Mouse (Mus musculus) intestine, postnatal 0 days (tissue): Measurements from ENCODE around the gene Tmem229b. TPM values are rescaled to one million over a fixed set of nuclear protein-coding genes. Genes with fewer than 3 reads are reported as not detected.
A peak's percentile ranks its signal among the peaks of the same experiment; 100 is the strongest.

Experiments used
- ATAC-seq: fragments of 200-750 bp; cut with Nextera tagmentation; 2 replicates; pipeline ENCODE4 v1.8.0; 2017; ENCODE audit warnings: mild to moderate bottlenecking, moderate TSS enrichment, moderate library complexity
- H3K27ac ChIP-seq: fragments of 300-500 bp; sonication (generic); 2 replicates; pipeline ENCODE4 v1.5.1; 2014; ENCODE audit warnings: mild to moderate bottlenecking, low read depth, low read length, moderate library complexity
- H3K27me3 ChIP-seq: fragments of 300-500 bp; sonication (generic); replicated peaks from 2 replicates; pipeline ENCODE4 v1.6.1; 2014; ENCODE audit warnings: low read length, mixed read lengths; ENCODE audit not compliant: control insufficient read depth, insufficient read depth
- H3K36me3 ChIP-seq: fragments of 300-500 bp; sonication (generic); 2 replicates; pipeline ENCODE4 v1.6.1; 2014; ENCODE audit warnings: mild to moderate bottlenecking, moderate library complexity; ENCODE audit not compliant: control insufficient read depth, insufficient read depth
- H3K4me1 ChIP-seq: fragments of 300-500 bp; sonication (generic); replicated peaks from 2 replicates; pipeline ENCODE4 v1.6.1; 2014; ENCODE audit warnings: antibody characterized with exemption, low read length, mixed read lengths; ENCODE audit not compliant: control insufficient read depth, insufficient read depth
- H3K4me2 ChIP-seq: fragments of 300-500 bp; sonication (generic); replicated peaks from 2 replicates; pipeline ENCODE4 v1.6.1; 2014; ENCODE audit warnings: low read depth, mild to moderate bottlenecking, moderate library complexity
- H3K4me3 ChIP-seq: fragments of 300-500 bp; sonication (generic); 2 replicates; pipeline ENCODE4 v1.5.1; 2014; ENCODE audit warnings: low read depth, low read length
- H3K9ac ChIP-seq: fragments of 300-500 bp; sonication (generic); 2 replicates; pipeline ENCODE4 v1.6.1; 2014; ENCODE audit warnings: mild to moderate bottlenecking, low read depth, low read length
- H3K9me3 ChIP-seq: fragments of 300-500 bp; sonication (generic); 2 replicates; pipeline ENCODE4 v1.6.1; 2016; ENCODE audit warnings: mixed run types; ENCODE audit not compliant: control insufficient read depth
- CTCF ChIP-seq: sonication (generic); IDR thresholded peaks from 2 replicates; pipeline ENCODE4 v1.5.1; 2016; ENCODE audit warnings: low read depth, mild to moderate bottlenecking, control low read depth, antibody characterized with exemption, moderate library complexity
- WGBS: fragments of 180-500 bp; shearing (Covaris S2); extraction: QIAGEN DNeasy Blood & Tissue Kit; methylation state at CpG from one replicate; pipeline ENCODE4 v1.1.7; 2014; 5-methylcytosine and 5-hydroxymethylcytosine counted together
- polyA plus RNA-seq: library from polyadenylated mRNA; unstranded; fragments of >200 nt; fragmentation: Nextera tagmentation; extraction: Ambion mirVana; gene quantifications from 2 replicates; pipeline ENCODE4 v1.2.1, GENCODE M21; 2015

The Tmem229b gene
- polyA plus RNA-seq, 1 experiment from 2014 or later = 8.6 TPM

GRCm38 (mm10) chr12:79047203-79047602 is 39.8 kb upstream of the Tmem229b start:
- no peak overlapping the region for H3K4me3 ChIP-seq
- H3K27ac ChIP-seq = no peak overlapping the region
- H3K36me3 ChIP-seq = peaks cover 16% of the 10 kb centered on the region
- H3K9me3 ChIP-seq = no peaks in the 10 kb centered on the region
- H3K9ac ChIP-seq = no peak overlapping the region
- H3K27me3 ChIP-seq = no peaks in the 10 kb centered on the region
- 0 out of 2 replicates have a peak, but pooled peaks have one; percentile 10 for TF ChIP-seq CTCF
- H3K4me2 ChIP-seq = no peak overlapping the region
- WGBS = 81% methylated on average over 7 of the region's 7 CpGs
- H3K4me1 ChIP-seq = no peaks in the 10 kb centered on the region
- no peak; the same call in 1 of the 2 replicates for ATAC-seq

DNA sequence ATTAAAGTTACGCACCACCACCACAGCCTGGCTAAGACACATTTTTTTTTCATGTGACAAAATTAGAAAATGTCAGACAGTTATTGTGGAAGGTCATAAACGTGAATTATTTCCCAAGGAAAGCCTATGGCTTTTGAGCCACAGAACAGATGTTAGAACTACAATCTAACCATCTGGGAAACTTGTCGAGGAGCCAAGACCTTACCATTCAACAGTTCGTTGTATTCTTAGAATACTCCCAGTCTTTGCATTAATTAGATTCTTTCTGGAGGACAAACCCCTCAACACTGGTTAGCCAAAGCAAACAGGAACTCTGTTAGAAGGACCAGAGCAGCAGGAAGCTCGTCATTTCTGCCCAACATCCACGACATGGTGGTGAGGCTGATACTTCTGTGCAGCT is 38.7 kb upstream of the Tmem229b start:
- H3K27ac ChIP-seq = no peak overlapping the region
- H3K9ac ChIP-seq = no peak overlapping the region
- no peaks in the 10 kb centered on the region for H3K27me3 ChIP-seq
- WGBS = 70% methylated on average over 6 of the region's 6 CpGs
- H3K4me3 ChIP-seq = no peak overlapping the region
- no peak overlapping the region for H3K4me2 ChIP-seq
- ATAC-seq = no peak
- peaks cover 16% of the 10 kb centered on the region for H3K36me3 ChIP-seq
- TF ChIP-seq CTCF = no peak
- no peaks in the 10 kb centered on the region for H3K9me3 ChIP-seq
- no peaks in the 10 kb centered on the region; the same call in 1 of the 2 replicates for H3K4me1 ChIP-seq

DNA sequence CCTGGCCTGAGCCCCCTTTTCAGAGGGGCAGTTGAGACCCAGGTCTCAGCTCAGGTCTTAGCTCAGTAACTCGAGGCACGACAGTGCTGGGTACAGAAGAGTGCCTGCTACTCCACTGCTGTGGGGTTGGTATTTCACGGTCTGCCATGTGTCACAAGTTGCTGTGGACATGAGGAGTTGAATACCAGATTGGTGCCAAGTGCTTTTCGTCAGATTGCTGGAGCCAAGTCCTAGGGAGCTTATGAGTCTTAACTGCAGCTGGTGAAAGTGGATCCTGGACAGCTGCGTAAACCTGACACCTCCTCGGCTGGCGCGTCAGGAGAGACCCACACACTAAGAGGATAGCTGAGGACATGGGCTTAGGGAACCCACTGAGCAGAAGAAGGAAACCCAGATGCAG is 37.2 kb upstream of the Tmem229b start:
- no peaks in the 10 kb centered on the region for H3K9me3 ChIP-seq
- H3K4me3 ChIP-seq = no peak overlapping the region
- no peak overlapping the region for H3K27ac ChIP-seq
- no peak for TF ChIP-seq CTCF
- H3K4me1 ChIP-seq = peaks cover 3% of the 10 kb centered on the region; the same call in 1 of the 2 replicates
- no peak overlapping the region for H3K9ac ChIP-seq
- H3K36me3 ChIP-seq = peaks cover 7% of the 10 kb centered on the region
- H3K27me3 ChIP-seq = no peaks in the 10 kb centered on the region
- no peak overlapping the region for H3K4me2 ChIP-seq
- WGBS = 82% methylated on average over 8 of the region's 8 CpGs
- ATAC-seq = no peak

GRCm38 (mm10) chr12:79041436-79041835 is 34.0 kb upstream of the Tmem229b start:
- no peak overlapping the region for H3K4me3 ChIP-seq
- H3K9ac ChIP-seq = no peak overlapping the region
- peak overlapping the region; percentile 86 for H3K27ac ChIP-seq
- peaks cover 6% of the 10 kb centered on the region for H3K36me3 ChIP-seq
- peaks cover 3% of the 10 kb centered on the region; the same call in 1 of the 2 replicates for H3K4me1 ChIP-seq
- H3K9me3 ChIP-seq = no peaks in the 10 kb centered on the region
- ATAC-seq = peak; percentile 91
- TF ChIP-seq CTCF = 0 out of 2 replicates have a peak, but pooled peaks have one; percentile 10
- H3K27me3 ChIP-seq = no peaks in the 10 kb centered on the region
- peak overlapping the region; percentile 41 for H3K4me2 ChIP-seq

DNA sequence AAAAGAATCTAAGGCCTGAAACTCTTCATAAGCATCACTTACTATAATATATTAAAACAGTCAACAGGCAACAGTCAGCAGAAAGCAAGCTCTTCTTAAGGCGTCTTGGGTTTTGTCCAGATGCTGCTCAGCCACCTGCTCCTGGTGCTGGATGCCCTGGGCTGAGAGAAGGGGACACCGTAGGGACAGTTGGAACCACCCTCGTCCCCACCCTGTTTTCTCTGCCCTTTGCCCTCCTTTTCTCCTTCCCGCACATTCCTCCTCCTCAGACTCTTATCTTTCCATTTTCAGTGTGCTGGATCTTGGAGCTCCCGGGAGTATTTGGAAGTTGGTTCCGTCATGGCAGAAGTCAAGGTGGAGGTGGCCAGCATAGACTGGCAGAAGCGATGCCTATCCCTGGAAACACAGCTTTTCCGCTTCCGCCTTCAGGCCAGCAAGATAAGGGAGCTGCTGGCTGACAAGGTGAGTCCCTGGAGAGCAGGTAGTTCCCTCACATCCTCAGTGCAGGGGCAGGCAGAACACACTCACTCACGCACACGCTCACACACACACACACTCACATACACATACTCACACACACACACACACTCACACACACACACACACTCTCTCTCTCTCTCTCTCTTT is 32.9 kb upstream of the Tmem229b start:
- Histone ChIP-seq H3K36me3 (peaks cover 9% of the 10 kb centered on the region), H3K4me2 (peak overlapping the region; percentile 45), H3K27ac (peak overlapping the region; percentile 86), H3K4me1 (peaks cover 3% of the 10 kb centered on the region; the same call in 1 of the 2 replicates), H3K4me3 (no peak overlapping the region), H3K9ac (0 out of 2 replicates have a peak overlapping the region, but pooled peaks have one; percentile 4), H3K9me3 (no peaks in the 10 kb centered on the region), H3K27me3 (no peaks in the 10 kb centered on the region)
- TF ChIP-seq CTCF = no peak
- 43% methylated on average over 11 of the region's 11 CpGs for WGBS
- peak; percentile 52 for ATAC-seq

DNA sequence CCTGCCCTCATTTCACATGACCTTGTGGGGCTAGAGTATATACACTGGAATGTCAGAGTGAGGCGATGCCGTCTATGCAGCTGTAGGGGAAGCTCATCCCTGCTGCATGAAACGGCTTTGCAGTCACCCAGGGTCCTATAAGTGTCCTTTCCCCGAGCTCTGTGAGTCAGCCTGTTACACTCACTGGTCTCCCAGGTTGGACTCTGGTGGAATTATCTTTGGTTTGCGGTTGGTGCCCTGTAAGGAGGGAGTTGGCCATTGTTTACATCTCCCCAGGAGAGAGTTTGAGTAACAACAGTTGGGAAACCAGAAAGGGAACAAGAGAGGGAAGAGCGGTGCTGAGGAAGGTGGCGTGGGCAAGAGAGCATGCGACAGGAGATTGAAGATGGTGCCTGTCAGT is 32.3 kb upstream of the Tmem229b start:
- peak overlapping the region; percentile 45 for H3K4me2 ChIP-seq
- peaks cover 5% of the 10 kb centered on the region for H3K36me3 ChIP-seq
- no peaks in the 10 kb centered on the region for H3K27me3 ChIP-seq
- no peak for TF ChIP-seq CTCF
- peaks cover 3% of the 10 kb centered on the region; the same call in 1 of the 2 replicates for H3K4me1 ChIP-seq
- H3K4me3 ChIP-seq = no peak overlapping the region
- H3K9me3 ChIP-seq = no peaks in the 10 kb centered on the region
- no peak for ATAC-seq
- peak overlapping the region; percentile 86; the same call in 1 of the 2 replicates for H3K27ac ChIP-seq
- no peak overlapping the region for H3K9ac ChIP-seq
- whole genome bisulfite sequencing = 44% methylated on average over 8 of the region's 8 CpGs
